Comparison of ENCODE assay signal across 18 mouse cellular contexts in the genomic region with DNA sequence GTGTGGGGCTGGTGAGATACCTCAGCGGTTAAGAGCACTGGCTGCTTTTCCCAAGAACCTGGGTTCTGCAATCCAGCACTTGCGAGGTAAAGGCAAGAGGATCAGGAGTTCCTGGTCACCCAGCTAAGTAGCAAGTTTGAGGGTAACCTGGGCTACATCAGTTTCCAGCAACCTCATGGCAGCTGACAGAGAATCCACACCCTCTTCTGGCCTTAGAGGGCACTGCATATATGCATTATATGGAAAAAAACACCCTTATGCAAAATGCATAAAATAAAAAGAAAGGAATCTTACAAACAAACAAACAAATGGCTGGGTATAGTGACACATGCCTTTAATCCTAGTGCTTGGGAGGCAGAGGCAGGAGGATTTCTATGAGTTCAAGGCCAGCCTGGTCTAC. TPM values are rescaled to one million over a fixed set of nuclear protein-coding genes. Genes with fewer than 3 reads are reported as not detected.
A peak's percentile ranks its signal among the peaks of the same experiment; 100 is the strongest.
DNase-seq lines count a peak whose midpoint lies in the region; ATAC-seq and TF ChIP-seq lines count a peak whose summit lies in the region.
"Had no signal": no experiment of that assay in that cellular context is flagged by ENCODE, and none has a peak within 500 bp of the region (broad histone marks: within the 10 kb centered on the region; RNA-seq: fewer than 3 reads in every experiment).

No protein-coding gene starts in this region.

- 0 out of 2 replicates have a peak, but pooled peaks have one; percentile 26 for TF ChIP-seq CTCF in hindbrain, postnatal 0 days (IDR thresholded peaks at IDR 0.05; ENCODE audit: low read depth)
- peak; percentile 15; the same call in 1 of the 2 replicates for TF ChIP-seq CTCF in lung, embryonic 14.5 days (IDR thresholded peaks at IDR 0.05; ENCODE audit: low read depth)
- TF ChIP-seq CTCF in lung, adult 2 months (IDR thresholded peaks at IDR 0.05; ENCODE audit: insufficient read depth, low read length) = no peak
- TF ChIP-seq CTCF in MEL (IDR thresholded peaks at IDR 0.05 in 2 of 3, conservative IDR thresholded peaks at IDR 0.05 in 1 of 3; ENCODE audit: control insufficient read depth in 1 of 3, insufficient read depth in 1 of 3, low read depth in 2 of 3, low read length in 3 of 3, poor library complexity in 1 of 3, severe bottlenecking in 1 of 3) = peak in 2 of 3 experiments; percentile 42 to 45; a peak in 4 of 6 replicates

- no peaks in the 10 kb centered on the region for H3K36me3 ChIP-seq in hindbrain, postnatal 0 days (ENCODE audit: insufficient read depth, low read length)
- H3K36me3 ChIP-seq in hindbrain, embryonic 10.5 days = no peaks in the 10 kb centered on the region
- no peaks in the 10 kb centered on the region for H3K36me3 ChIP-seq in lung, embryonic 14.5 days (ENCODE audit: insufficient read depth)
- peaks cover 0 to 37% of the 10 kb centered on the region in 2 experiments; a peak in 2 of 4 replicates for H3K36me3 ChIP-seq in MEL (ENCODE audit: control insufficient read depth in 1 of 2, insufficient read depth in 2 of 2, low read length in 2 of 2)
- no peaks in the 10 kb centered on the region for H3K36me3 ChIP-seq in splenic B cell, adult 2 months (ENCODE audit: control insufficient read depth, insufficient read depth, low read length, poor library complexity, severe bottlenecking)
- H3K36me3 ChIP-seq: heart, embryonic 10.5 days; neural tube, embryonic 12.5 days had no signal

- TF ChIP-seq EP300 in MEL (IDR thresholded peaks at IDR 0.05; ENCODE audit: low read depth in 1 of 2, low read length in 2 of 2) = no peak

- H3K79me2 ChIP-seq in MEL (ENCODE audit: control insufficient read depth, insufficient read depth, low read length, poor library complexity) = no peaks in the 10 kb centered on the region

- 100% methylated on average over 2 of the region's 2 CpGs for WGBS in hindbrain, postnatal 0 days
- 94% methylated on average over 2 of the region's 2 CpGs for whole genome bisulfite sequencing in hindbrain, embryonic 10.5 days
- 97% methylated on average over 2 of the region's 2 CpGs for WGBS in lung, embryonic 14.5 days
- 100% methylated on average over 2 of the region's 2 CpGs for WGBS in lung, adult 2 months

- DNase-seq in hindbrain, postnatal 0 days (ENCODE audit: low spot score) = no peak
- no peak for DNase-seq in hindbrain, embryonic 10.5 days (ENCODE audit: low spot score)
- DNase-seq in lung, embryonic 14.5 days = no peak
- DNase-seq in lung, adult 2 months = no peak
- peak; percentile 36 for DNase-seq in MEL (ENCODE audit: low read depth, low spot score)
- DNase-seq in splenic B cell, adult 2 months (ENCODE audit: low read depth, low spot score) = peak; percentile 42
- DNase-seq in thymus, postnatal 10 days (ENCODE audit: low spot score in 2 of 2) = no peak
- DNase-seq: adrenal gland, adult 2 months; cerebellum, adult 11 months; cerebellum, postnatal 36 days; kidney, adult 18-20 months had no signal

- H3K4me1 ChIP-seq in hindbrain, postnatal 0 days (ENCODE audit: insufficient read depth, low read length) = peaks cover 23% of the 10 kb centered on the region; the same call in 1 of the 2 replicates
- H3K4me1 ChIP-seq in hindbrain, embryonic 10.5 days (replicated peaks) = peaks cover 32% of the 10 kb centered on the region
- H3K4me1 ChIP-seq in lung, embryonic 14.5 days (ENCODE audit: insufficient read depth) = peaks cover 24% of the 10 kb centered on the region
- H3K4me1 ChIP-seq in lung, adult 2 months (ENCODE audit: control insufficient read depth, insufficient read depth, low read length) = peaks cover 47% of the 10 kb centered on the region
- H3K4me1 ChIP-seq in MEL (ENCODE audit: control insufficient read depth in 1 of 2, insufficient read depth in 2 of 2, low read length in 2 of 2) = peaks cover 25 to 38% of the 10 kb centered on the region in 2 experiments

- no peak overlapping the region for H3K4me3 ChIP-seq in hindbrain, postnatal 0 days (ENCODE audit: low read length)
- no peak overlapping the region for H3K4me3 ChIP-seq in hindbrain, embryonic 10.5 days
- H3K4me3 ChIP-seq in lung, embryonic 14.5 days (ENCODE audit: low read depth, low read length) = no peak overlapping the region
- H3K4me3 ChIP-seq in lung, adult 2 months (replicated peaks; ENCODE audit: extremely low read depth, low read depth, low read length) = no peak overlapping the region
- H3K4me3 ChIP-seq in MEL (ENCODE audit: control insufficient read depth in 1 of 2, insufficient read depth in 1 of 2, low read depth in 2 of 2, low read length in 2 of 2) = no peak overlapping the region
- H3K4me3 ChIP-seq: forebrain, embryonic 13.5 days; heart, embryonic 10.5 days; neural tube, embryonic 12.5 days had no signal

- no peaks in the 10 kb centered on the region for H3K9me3 ChIP-seq in hindbrain, postnatal 0 days (ENCODE audit: low read length)
- H3K9me3 ChIP-seq in hindbrain, embryonic 10.5 days = no peaks in the 10 kb centered on the region
- no peaks in the 10 kb centered on the region for H3K9me3 ChIP-seq in lung, embryonic 14.5 days (ENCODE audit: low read depth, low read length)
- no peaks in the 10 kb centered on the region for H3K9me3 ChIP-seq in MEL (replicated peaks; ENCODE audit: insufficient read depth, low read length)
- H3K9me3 ChIP-seq: forebrain, embryonic 13.5 days; G1E; heart, embryonic 10.5 days; neural tube, embryonic 12.5 days had no signal

- no peak overlapping the region for H3K27ac ChIP-seq in hindbrain, postnatal 0 days
- H3K27ac ChIP-seq in hindbrain, embryonic 10.5 days = no peak overlapping the region
- no peak overlapping the region for H3K27ac ChIP-seq in lung, embryonic 14.5 days (ENCODE audit: low read depth)
- H3K27ac ChIP-seq in MEL (ENCODE audit: control insufficient read depth, low read depth, low read length) = no peak overlapping the region
- H3K27ac ChIP-seq: forebrain, embryonic 13.5 days; heart, embryonic 10.5 days; kidney, postnatal 0 days; neural tube, embryonic 12.5 days had no signal

- H3K27me3 ChIP-seq in hindbrain, postnatal 0 days (ENCODE audit: insufficient read depth, low read length) = no peaks in the 10 kb centered on the region
- no peaks in the 10 kb centered on the region for H3K27me3 ChIP-seq in hindbrain, embryonic 10.5 days (ENCODE audit: insufficient read depth, poor library complexity, severe bottlenecking)
- no peaks in the 10 kb centered on the region for H3K27me3 ChIP-seq in lung, embryonic 14.5 days (ENCODE audit: insufficient read depth, low read length)
- H3K27me3 ChIP-seq in MEL (ENCODE audit: control insufficient read depth in 1 of 2, insufficient read depth in 2 of 2, low read length in 2 of 2) = no peaks in the 10 kb centered on the region
- H3K27me3 ChIP-seq in splenic B cell, adult 2 months (ENCODE audit: control insufficient read depth, insufficient read depth, low read length, poor library complexity, severe bottlenecking) = no peaks in the 10 kb centered on the region
- H3K27me3 ChIP-seq: forebrain, embryonic 13.5 days; neural tube, embryonic 12.5 days had no signal

- ATAC-seq in hindbrain, postnatal 0 days = no peak
- ATAC-seq in lung, embryonic 14.5 days (ENCODE audit: insufficient read depth) = no peak
- ATAC-seq: forebrain, embryonic 13.5 days; hindbrain, embryonic 16.5 days had no signal

- peak; percentile 38 for TF ChIP-seq RAD21 in MEL (IDR thresholded peaks at IDR 0.05; ENCODE audit: low read depth, low read length)

- no peak overlapping the region for H3K9ac ChIP-seq in hindbrain, postnatal 0 days (replicated peaks; ENCODE audit: low read length)
- no peak overlapping the region for H3K9ac ChIP-seq in lung, embryonic 14.5 days
- no peak overlapping the region for H3K9ac ChIP-seq in MEL (ENCODE audit: control insufficient read depth, low read depth, low read length, poor library complexity, severe bottlenecking)
- H3K9ac ChIP-seq: forebrain, embryonic 13.5 days; neural tube, embryonic 12.5 days had no signal

- no peak for TF ChIP-seq POLR2A in lung, adult 2 months (IDR thresholded peaks at IDR 0.05; ENCODE audit: borderline replicate concordance, extremely low read depth, low read depth, low read length)
- TF ChIP-seq POLR2A in MEL (IDR thresholded peaks at IDR 0.05; ENCODE audit: control insufficient read depth in 1 of 2, insufficient read depth in 1 of 2, low read depth in 1 of 2, low read length in 2 of 2, poor library complexity in 1 of 2) = no peak

- no peak overlapping the region for H3K4me2 ChIP-seq in hindbrain, postnatal 0 days (ENCODE audit: low read depth, low read length)
- H3K4me2 ChIP-seq in lung, embryonic 14.5 days = no peak overlapping the region
- H3K4me2 ChIP-seq: forebrain, embryonic 13.5 days; midbrain, embryonic 11.5 days; neural tube, embryonic 12.5 days had no signal

TF ChIP-seq in MEL, 35 proteins besides CTCF, POLR2A, EP300 and RAD21:
- TF ChIP-seq TBP (IDR thresholded peaks at IDR 0.05; ENCODE audit: low read depth, low read length) = no peak
- no peak for TF ChIP-seq GATA1 (IDR thresholded peaks at IDR 0.05; ENCODE audit: low read depth, low read length)
- no peak for TF ChIP-seq ETS1 (IDR thresholded peaks at IDR 0.05; ENCODE audit: low read depth, low read length)
- peak; percentile 48 for TF ChIP-seq SMC3 (IDR thresholded peaks at IDR 0.05; ENCODE audit: low read depth, low read length)
- TF ChIP-seq TAL1 (IDR thresholded peaks at IDR 0.05; ENCODE audit: low read length) = no peak
- no peak for TF ChIP-seq GABPA (IDR thresholded peaks at IDR 0.05; ENCODE audit: low read depth, low read length)

RNA-seq across cellular contexts. Expression of gene Crtc3, which starts 55.0 kb away (rescaled TPM):
- 16.2 and 16.9 TPM in 2 replicates for total RNA-seq in hindbrain, postnatal 0 days (2014; rRNA removed)
- polyA plus RNA-seq in hindbrain, postnatal 0 days (2015; fragmentation: Nextera tagmentation; extraction: Ambion mirVana) = 15.1 and 17.2 TPM in 2 replicates
- 8.1 and 10.1 TPM in 2 replicates for polyA plus RNA-seq in hindbrain, embryonic 10.5 days (2016; fragmentation: Nextera tagmentation; extraction: Ambion mirVana)
- polyA plus RNA-seq in lung, embryonic 14.5 days (2014; fragmentation: Nextera tagmentation; extraction: Ambion mirVana) = 27.5 and 28.0 TPM in 2 replicates
- polyA plus RNA-seq in lung, adult 2 months (2012; rRNA removed) = 26.3 and 27.9 TPM in 2 replicates
- 4.2 and 5.0 TPM in 2 replicates for total RNA-seq in MEL (2012; rRNA removed)
- 10 to 100 TPM in 1 of 2 experiments, not detected in 1; 15.8 TPM for polyA plus RNA-seq in MEL (2012; ENCODE audit: insufficient read depth in 1 of 2, insufficient read length in 2 of 2, low read depth in 1 of 2, low replicate concordance in 2 of 2, missing spikeins in 1 of 2)

Comparison
In these comparisons a context has a peak if more than half of its experiments do, and no peak if none do; other contexts are left out.
1. DNase-seq: peak in MEL (single experiment) and splenic B cell, adult 2 months (single experiment); none in hindbrain, postnatal 0 days (single experiment), hindbrain, embryonic 10.5 days (single experiment), lung, embryonic 14.5 days (single experiment), lung, adult 2 months (single experiment) and thymus, postnatal 10 days (0 of 2).